Mouse (Mus musculus): ENCODE results near the gene Gm17428.

GRCm38 (mm10) chr14:55008417-55008816 is 31.7 kb downstream of the Gm17428 start:
- TF ChIP-seq CTCF (IDR thresholded peaks at IDR 0.05 in 2 of 3, conservative IDR thresholded peaks at IDR 0.05 in 1 of 3; ENCODE audit: control insufficient read depth in 1 of 3, insufficient read depth in 1 of 3, low read depth in 2 of 3, low read length in 3 of 3, poor library complexity in 1 of 3, severe bottlenecking in 1 of 3) = no peak
- TF ChIP-seq USF1 (IDR thresholded peaks at IDR 0.05; ENCODE audit: low read depth, low read length) = no peak
- no peak for TF ChIP-seq CHD2 (IDR thresholded peaks at IDR 0.05; ENCODE audit: low read length)
- no peak for TF ChIP-seq EP300 (IDR thresholded peaks at IDR 0.05; ENCODE audit: low read depth in 1 of 2, low read length in 2 of 2)
- no peak for TF ChIP-seq HCFC1 (IDR thresholded peaks at IDR 0.05; ENCODE audit: low read depth, low read length)
- no peak for TF ChIP-seq ZNF384 (IDR thresholded peaks at IDR 0.05; ENCODE audit: low read depth, low read length)
- no peak for TF ChIP-seq POLR2AphosphoS5 (IDR thresholded peaks at IDR 0.05; ENCODE audit: borderline replicate concordance, low read depth, low read length)
- no peak for TF ChIP-seq ZC3H11A (IDR thresholded peaks at IDR 0.05; ENCODE audit: low read depth, low read length)
- no peak for TF ChIP-seq POLR2AphosphoS2 (IDR thresholded peaks at IDR 0.05; ENCODE audit: low read length)
- TF ChIP-seq TAL1 (IDR thresholded peaks at IDR 0.05; ENCODE audit: low read length) = no peak
- TF ChIP-seq MEF2A (IDR thresholded peaks at IDR 0.05; ENCODE audit: extremely low read depth, insufficient replicate concordance, low read depth, low read length, poor library complexity, severe bottlenecking) = no peak

Measured in MEL (cell line).